Mouse (Mus musculus) common myeloid progenitor, adult 5-6 weeks (primary cell): Measurements from ENCODE around the gene Tmub1. TPM values are rescaled to one million over a fixed set of nuclear protein-coding genes. Genes with fewer than 3 reads are reported as not detected.
A peak's percentile ranks its signal among the peaks of the same experiment; 100 is the strongest.

Source experiments
- ATAC-seq: replicated peaks from 2 replicates; pipeline ENCODE4 v1.8.0; 2016; ENCODE audit warnings: low read depth, mild to moderate bottlenecking, moderate TSS enrichment, inconsistent platforms; ENCODE audit not compliant: poor library complexity, severe bottlenecking
- total RNA-seq: library from RNA; stranded (forward); fragments of 200-1000, 187-1606 nt; gene quantifications from 2 replicates; pipeline ENCODE4 v1.2.3, GENCODE M21; 2017

Tmub1 gene
- total RNA-seq, 1 experiment from 2014 or later, result 9.5 TPM

- ATAC-seq, result no peak
These were observed 21.6 kb downstream of the Tmub1 start for GRCm38 (mm10) chr5:24426037-24426432.

GRCm38 (mm10) chr5:24425421-24426036 is 22.1 kb downstream of the Tmub1 start:
- peak; percentile 14; the same call in 1 of the 2 replicates for ATAC-seq

DNA sequence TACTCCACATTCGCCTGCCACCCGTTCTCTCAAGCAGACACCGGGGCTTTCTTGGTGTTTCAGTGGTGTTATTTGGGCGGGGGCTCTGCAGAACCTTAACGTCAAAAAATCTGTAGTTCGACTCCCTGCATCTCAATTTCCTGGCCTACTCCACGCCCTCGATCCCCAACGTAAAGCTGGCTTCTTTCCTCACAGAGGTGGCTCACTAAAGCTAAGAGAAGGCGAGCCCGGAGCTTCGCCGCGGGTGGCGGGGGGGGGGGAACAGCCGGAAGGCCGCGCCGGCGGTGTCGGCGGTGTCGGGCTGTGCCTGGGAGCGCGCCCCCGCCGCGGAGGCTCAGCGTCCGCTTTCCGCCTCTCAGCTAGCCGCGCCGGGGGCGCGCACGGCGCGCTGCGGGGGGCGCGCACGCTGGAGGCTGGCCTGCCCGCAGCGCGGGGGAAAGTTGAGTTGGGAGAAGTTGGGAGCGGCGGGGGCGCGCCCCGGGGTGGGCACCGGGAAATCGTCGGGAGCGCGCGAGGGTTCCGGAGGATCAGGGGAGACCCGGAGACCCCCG is 22.7 kb downstream of the Tmub1 start:
- ATAC-seq, result no peak; the same call in 1 of the 2 replicates

DNA sequence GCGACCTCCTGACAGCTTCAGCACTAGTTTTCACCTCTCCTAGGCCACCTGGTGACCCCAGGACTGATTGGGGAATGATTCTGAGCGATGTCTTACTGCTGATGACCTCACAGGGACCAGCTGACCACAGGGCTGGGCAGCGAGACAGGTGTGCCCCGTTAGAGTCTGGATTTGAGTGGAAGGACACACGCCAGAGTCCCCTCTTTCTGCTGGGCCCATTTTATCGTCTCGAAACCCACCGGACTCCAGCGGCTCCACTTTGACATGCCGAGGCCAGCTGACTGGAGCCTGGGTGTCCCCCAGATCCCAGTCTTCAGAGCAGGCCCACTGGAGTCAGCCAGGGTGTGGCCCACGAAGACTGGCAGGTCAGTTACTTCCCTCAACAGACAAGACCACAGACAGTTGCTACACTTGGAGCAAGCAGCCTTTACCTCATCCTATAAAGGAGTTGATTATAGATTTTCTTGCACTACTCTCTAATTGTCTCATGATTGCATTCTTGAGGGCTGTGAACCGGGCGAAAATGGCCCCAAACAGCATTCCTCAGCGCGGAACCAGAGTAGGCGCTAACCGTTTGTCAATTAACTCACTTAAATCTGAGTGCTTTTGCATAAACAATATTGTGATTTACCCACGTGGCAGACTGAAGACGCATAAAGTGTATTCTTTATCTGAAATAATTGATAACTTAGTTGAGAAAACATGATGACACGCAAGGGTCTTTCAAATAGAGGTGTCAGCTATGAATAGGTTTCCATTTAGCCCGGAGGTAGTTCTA is 23.5 kb downstream of the Tmub1 start:
- ATAC-seq, result no peak

- ATAC-seq, result peak; percentile 90
These were observed 24.3 kb downstream of the Tmub1 start, which contains the start of the genes Cdk5 and Slc4a2 for GRCm38 (mm10) chr5:24423129-24424003. Gene Cdk5 (minus strand): TSS chr5:24423530. Gene Slc4a2 (plus strand): TSS chr5:24423837.

DNA sequence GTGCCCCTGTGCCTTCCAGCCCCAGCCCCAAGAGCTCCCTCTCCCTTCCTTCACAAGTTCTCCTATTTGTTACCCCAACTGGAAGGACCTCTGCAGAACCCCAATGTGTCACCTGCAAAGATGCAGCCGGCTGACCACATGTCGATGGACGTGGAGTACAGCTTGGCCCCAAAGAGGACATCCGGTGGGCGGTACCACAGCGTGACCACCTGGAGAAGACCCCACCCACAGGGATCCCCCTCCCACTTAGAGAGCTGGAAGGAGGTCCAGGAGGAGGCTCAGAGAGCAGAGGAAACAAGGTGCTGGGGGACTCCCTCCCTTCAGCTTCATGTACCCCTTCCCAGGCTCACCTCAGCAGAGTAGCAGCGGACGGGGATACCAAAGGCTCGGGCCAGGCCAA is 27.3 kb downstream of the Tmub1 start:
- no peak for ATAC-seq

GRCm38 (mm10) chr5:24417587-24417986 is 30.1 kb downstream of the Tmub1 start:
- ATAC-seq, result no peak

DNA sequence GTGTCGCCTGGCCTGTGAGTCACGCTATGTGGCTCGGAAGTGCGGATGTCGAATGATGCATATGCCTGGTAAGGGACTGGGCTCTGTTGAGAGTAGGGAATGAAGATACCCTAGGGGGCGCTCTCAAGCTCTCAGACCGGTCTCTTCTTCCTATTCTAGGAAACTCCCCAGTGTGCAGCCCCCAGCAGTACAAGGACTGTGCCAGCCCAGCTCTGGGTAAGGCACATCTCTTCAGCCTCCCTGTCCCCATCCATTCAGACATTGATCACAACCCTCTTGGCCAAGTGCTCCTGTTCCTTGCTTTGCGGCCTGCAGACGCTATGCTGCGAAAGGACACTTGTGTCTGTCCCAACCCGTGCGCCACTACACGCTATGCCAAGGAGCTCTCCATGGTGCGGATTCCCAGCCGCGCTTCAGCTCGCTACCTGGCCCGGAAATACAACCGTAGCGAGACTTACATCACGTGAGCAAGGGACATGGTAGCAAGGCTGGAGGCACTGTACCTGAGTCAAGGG is 31.4 kb downstream of the Tmub1 start:
- peak; percentile 76 for ATAC-seq

DNA sequence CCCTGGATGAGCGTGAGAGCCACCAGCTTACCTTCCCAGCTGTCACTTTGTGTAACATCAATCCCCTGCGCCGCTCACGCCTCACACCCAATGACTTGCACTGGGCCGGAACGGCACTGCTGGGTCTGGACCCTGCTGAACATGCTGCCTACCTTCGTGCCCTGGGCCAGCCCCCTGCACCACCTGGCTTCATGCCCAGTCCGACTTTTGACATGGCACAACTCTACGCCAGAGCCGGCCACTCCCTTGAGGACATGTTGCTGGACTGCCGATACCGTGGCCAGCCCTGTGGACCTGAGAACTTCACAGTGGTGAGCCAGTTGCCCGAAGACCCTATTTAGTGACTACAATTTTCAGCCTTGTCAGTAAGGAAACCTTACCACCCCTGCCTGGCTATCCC is 33.7 kb downstream of the Tmub1 start:
- ATAC-seq, result no peak

DNA sequence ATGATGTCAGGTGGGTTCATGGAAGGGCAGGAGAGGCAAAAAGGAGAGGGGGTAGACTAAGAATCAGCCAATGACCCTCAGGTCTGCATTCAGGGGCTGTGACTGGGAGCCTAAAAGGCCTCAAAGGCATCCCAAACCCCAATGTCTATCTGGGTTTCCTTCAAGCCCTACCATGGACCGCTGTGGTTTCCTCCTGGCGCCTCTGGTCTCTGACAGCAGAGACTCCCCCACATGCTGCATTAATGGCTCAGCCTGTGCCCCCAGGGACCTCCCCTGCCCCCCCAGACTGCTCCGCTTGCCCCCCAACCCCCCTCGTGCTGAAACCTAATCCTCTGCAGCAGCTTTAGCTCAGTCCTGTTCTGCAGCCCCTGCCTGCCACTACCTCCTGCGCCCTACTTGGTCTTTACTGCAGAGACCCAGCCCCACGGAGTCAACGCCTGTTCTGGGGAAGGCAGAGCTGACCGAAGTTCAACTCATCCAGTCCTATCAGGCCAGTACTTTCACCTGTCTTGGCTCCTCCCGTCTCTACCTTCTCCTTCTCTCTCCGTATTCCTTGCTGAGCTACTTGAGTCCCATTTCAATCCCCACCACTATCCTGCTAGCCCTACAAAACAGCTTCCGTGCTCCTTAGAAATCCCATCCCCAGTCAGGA is 34.5 kb downstream of the Tmub1 start, which contains the start of gene Asic3:
Gene Asic3 (plus strand): TSS at position 351 of the 652 bp plus-strand sequence.
- peak; percentile 50 for ATAC-seq

GRCm38 (mm10) chr5:24412063-24412462 is 35.6 kb downstream of the Tmub1 start:
- no peak for ATAC-seq

DNA sequence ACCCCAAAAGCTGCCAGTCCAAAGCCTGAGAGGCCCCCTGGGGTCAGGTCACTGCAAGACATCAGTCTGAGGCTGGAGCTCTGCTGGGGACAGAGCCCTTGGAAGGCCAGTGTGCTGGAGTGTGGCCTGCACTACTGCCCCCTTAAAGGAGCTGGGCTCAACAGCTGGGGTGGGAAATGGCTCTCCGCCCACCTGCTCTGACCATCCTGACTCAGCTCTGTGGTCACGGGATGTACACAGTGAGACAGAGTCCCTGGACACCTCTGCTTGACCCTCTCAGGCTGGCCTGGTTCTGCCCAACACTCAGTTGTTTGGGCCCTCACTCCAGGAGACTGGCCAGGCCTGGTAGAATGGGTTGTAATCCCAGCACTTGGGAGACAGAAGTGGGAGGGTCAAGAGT is 38.2 kb downstream of the Tmub1 start:
- no peak for ATAC-seq

DNA sequence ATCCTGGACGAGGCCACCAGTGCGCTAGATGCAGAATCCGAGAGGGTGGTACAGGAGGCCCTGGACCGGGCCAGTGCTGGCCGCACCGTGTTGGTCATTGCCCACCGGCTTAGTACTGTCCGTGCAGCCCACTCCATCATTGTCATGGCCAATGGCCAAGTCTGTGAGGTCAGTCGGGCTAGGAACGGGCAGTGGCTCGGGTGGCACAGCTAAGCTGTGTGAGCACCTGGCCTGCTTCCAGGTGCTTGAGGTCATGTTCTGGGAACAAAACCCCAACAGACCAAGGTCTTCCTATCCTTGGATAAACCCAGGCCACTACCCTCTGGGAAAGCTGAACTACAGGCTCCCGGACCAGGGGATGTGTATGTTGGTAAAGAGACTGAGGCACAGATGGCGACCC is 39.0 kb downstream of the Tmub1 start:
- no peak for ATAC-seq

DNA sequence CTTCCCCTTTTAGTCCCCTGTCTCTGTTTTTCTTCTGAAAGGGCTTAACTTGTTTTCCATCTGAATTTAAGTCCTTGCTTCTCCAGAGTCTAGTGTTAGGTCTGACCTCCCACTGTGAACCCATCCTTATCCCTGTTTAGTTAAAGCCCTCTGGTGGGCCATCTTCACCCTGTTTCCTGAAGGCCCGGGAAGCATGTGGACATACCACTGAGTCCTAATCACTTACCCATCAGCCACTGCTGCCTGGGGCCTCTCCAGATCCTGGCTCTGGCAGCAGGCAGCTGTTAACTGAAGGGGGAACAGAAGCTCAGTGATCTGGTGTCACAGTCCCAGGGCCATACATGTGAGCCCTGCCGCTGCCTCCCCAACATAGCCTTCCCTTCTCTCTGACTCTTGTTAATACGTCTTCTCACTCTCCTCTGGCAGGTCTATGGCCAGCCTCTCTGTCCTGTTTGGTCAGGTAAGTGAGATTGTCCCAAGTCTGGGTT is 42.2 kb downstream of the Tmub1 start:
- no peak for ATAC-seq

DNA sequence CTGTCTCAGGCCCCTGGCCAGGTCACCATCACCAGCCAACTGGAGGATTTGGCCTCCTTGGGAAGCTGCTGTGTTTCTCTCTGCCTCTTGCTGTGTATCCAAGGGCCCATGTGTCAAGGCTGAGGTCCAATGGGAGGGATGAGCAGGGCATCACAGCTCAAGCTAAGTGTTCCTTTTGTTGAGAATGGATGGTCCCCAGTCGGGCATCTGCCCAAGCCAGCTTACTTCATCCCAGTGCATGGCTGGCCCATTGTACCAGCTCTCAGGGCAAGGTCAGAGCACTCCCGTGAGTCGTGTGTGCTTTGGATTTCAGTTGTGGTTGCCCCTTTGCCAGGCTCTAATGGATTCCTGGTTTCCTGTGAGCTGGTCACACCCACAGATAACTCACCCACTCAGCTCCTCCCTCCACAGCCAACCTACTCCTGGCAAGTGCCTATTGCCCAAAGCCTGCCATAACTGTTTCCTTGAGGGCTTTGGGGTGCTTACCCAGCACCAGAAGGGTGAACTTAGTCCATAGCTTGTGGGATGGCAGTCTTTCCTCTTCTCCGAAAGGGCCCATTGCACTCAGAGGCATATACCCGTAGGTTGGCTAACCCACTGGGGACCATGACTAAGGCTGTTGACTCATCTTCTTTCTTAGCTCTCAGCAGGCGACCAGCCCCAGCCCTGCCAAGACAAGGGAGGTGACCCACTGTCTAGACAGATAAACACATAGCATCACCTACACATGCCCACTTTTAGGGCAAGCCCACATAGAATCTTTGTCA is 42.9 kb downstream of the Tmub1 start:
- ATAC-seq, result peak; percentile 40; the same call in 1 of the 2 replicates

DNA sequence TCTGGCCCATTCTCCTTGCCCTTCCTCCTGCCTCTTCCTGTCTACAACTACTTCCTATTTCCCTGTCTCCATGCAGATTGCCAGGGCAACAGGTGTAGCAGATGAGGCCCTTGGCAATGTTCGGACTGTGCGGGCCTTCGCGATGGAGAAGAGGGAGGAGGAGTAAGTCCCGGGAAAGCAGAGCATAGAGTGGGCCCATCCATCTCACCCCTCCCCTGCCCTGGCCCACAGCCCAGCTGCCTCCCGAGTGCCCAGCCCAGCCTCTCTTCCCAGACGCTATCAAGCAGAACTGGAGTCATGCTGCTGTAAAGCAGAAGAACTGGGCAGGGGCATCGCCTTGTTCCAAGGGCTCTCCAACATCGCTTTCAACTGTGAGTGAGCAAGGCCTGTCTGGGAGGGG is 45.7 kb downstream of the Tmub1 start:
- ATAC-seq, result no peak

DNA sequence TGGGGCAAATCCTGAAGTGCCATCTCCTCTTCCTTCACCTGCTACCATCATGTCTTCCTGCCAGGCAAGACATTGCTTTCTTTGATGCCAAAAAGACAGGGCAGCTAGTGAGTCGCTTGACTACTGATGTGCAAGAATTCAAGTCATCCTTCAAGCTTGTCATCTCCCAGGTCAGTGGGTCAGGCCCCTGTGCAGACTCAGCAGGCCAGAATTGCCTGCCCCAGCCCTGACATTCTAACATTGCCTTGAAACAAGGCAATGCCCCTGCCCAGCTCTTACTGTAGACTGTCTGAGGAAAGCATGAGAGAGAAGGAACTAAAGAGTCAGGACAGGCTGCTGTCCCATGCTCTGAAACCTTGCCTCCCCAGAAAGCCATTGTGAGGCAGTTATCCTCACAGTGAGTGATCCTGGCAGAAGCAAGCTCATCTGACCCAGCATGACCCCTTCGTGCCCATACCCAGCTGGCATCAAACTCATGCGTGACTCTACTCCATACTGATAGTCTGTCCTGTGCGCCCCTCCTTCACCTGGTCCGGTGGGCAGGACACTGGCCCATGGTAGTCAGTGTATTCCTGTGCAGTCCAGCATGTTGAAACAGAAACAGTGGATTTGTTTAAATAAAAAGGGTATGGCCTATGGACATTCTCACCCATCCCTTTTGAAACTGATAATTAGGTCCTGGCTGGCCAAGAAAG is 46.6 kb downstream of the Tmub1 start:
- ATAC-seq, result no peak

DNA sequence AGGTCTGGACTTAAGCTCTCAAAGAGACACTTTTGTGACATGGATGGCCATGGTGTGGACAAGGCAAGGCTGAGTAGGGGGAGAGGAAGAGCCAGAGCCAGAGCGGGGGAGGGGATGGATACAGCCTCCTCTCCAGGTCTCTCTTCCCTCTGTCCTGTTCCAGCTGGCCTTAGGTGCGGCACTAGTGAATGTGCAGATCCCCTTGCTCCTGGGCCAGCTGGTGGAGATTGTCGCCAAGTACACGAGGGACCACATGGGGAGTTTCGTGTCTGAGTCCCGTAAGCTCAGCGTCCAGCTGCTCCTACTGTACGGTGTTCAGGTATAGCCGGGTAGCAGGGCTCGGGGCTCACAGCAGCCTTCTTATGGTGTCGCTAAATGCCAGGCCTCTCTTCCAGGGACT is 47.3 kb downstream of the Tmub1 start:
- ATAC-seq, result no peak
